Mouse (Mus musculus) liver, embryonic 16.5 days (tissue): ENCODE results near the gene Hspb6. TPM values are rescaled to one million over a fixed set of nuclear protein-coding genes. Genes with fewer than 3 reads are reported as not detected.
A peak's percentile ranks its signal among the peaks of the same experiment; 100 is the strongest.

Source experiments
- ATAC-seq: fragments of 200-750 bp; cut with Nextera tagmentation; 2 replicates; pipeline ENCODE4 v1.8.0; 2017; ENCODE audit warnings: low read depth, mild to moderate bottlenecking, moderate number of reproducible peaks, moderate library complexity
- H3K27ac ChIP-seq: fragments of 300-500 bp; sonication (generic); 2 replicates; pipeline ENCODE4 v1.5.1; 2014; ENCODE audit warnings: mild to moderate bottlenecking, low read length
- H3K27me3 ChIP-seq: fragments of 300-500 bp; sonication (generic); 2 replicates; pipeline ENCODE4 v1.6.1; 2014; ENCODE audit warnings: low read depth, low read length, mixed read lengths; ENCODE audit not compliant: control insufficient read depth, insufficient read depth
- H3K36me3 ChIP-seq: fragments of 300-500 bp; sonication (generic); 2 replicates; pipeline ENCODE4 v1.6.1; 2014; ENCODE audit warnings: mild to moderate bottlenecking; ENCODE audit not compliant: control insufficient read depth, insufficient read depth
- H3K4me1 ChIP-seq: fragments of 300-500 bp; sonication (generic); 2 replicates; pipeline ENCODE4 v1.6.1; 2014; ENCODE audit warnings: low read depth, low read length, mixed read lengths; ENCODE audit not compliant: control insufficient read depth
- H3K4me2 ChIP-seq: fragments of 300-500 bp; sonication (generic); 2 replicates; pipeline ENCODE4 v1.6.1; 2014; ENCODE audit warnings: low read depth, low read length, mixed read lengths
- H3K4me3 ChIP-seq: fragments of 300-500 bp; sonication (generic); 2 replicates; pipeline ENCODE4 v1.5.1; 2014; ENCODE audit warnings: low read depth, mild to moderate bottlenecking, low read length
- H3K9ac ChIP-seq: fragments of 300-500 bp; sonication (generic); 2 replicates; pipeline ENCODE4 v1.6.1; 2014; ENCODE audit warnings: low read depth, low read length
- H3K9me3 ChIP-seq: fragments of 300-500 bp; sonication (generic); replicated peaks from 2 replicates; pipeline ENCODE4 v1.6.1; 2016; ENCODE audit warnings: low read length; ENCODE audit not compliant: control insufficient read depth
- WGBS: fragments of 180-500 bp; shearing (Covaris S2); extraction: QIAGEN DNeasy Blood & Tissue Kit; methylation state at CpG from one replicate; pipeline ENCODE4 v1.1.7; 2014; ENCODE audit not compliant: insufficient replicate concordance; 5-methylcytosine and 5-hydroxymethylcytosine counted together
- microRNA-seq: library from miRNA; unstranded; fragments of <30 nt; microRNA quantifications from one replicate; pipeline ENCODE4, GENCODE M21; 2016
- polyA plus RNA-seq: library from polyadenylated mRNA; unstranded; fragments of >200 nt; fragmentation: Nextera tagmentation; extraction: Ambion mirVana; gene quantifications from 2 replicates; pipeline ENCODE4 v1.2.1, GENCODE M21; 2015

Hspb6 gene
- polyA plus RNA-seq, 1 experiment from 2014 or later = 6.9 TPM

- ATAC-seq = no peak
Measured at GRCm38 (mm10) chr7:30596811-30597210, 44.8 kb downstream of the Hspb6 start.

GRCm38 (mm10) chr7:30598786-30599185, 46.8 kb downstream of the Hspb6 start, which contains the start of gene Zbtb32:
Zbtb32 (minus strand) TSS chr7:30598909.
- H3K9ac ChIP-seq = 0 out of 2 replicates have a peak within 1 kb of the TSS, but pooled peaks have one; percentile 40
- H3K27me3 ChIP-seq = no peaks in the 10 kb centered on the region
- ATAC-seq = no peak
- WGBS = 88% methylated on average over 12 of the region's 12 CpGs
- no peak within 1 kb of the TSS for H3K27ac ChIP-seq
- peak within 1 kb of the TSS; percentile 39; the same call in 1 of the 2 replicates for H3K4me2 ChIP-seq
- H3K9me3 ChIP-seq = no peaks in the 10 kb centered on the region
- H3K36me3 ChIP-seq = no peaks in the 10 kb centered on the region
- H3K4me3 ChIP-seq = no peak within 1 kb of the TSS
- H3K4me1 ChIP-seq = peaks cover 12% of the 10 kb centered on the region

More at GRCm38 (mm10) chr7:30596811-30597210, 44.8 kb downstream of the Hspb6 start:
- peaks cover 12% of the 10 kb centered on the region for H3K4me1 ChIP-seq
- H3K4me2 ChIP-seq = no peak overlapping the region
- no peaks in the 10 kb centered on the region for H3K9me3 ChIP-seq
- H3K9ac ChIP-seq = no peak overlapping the region
- no peaks in the 10 kb centered on the region for H3K27me3 ChIP-seq
- no peak overlapping the region for H3K27ac ChIP-seq
- no peaks in the 10 kb centered on the region for H3K36me3 ChIP-seq
- H3K4me3 ChIP-seq = no peak overlapping the region
- WGBS = 62% methylated on average over 5 of the region's 5 CpGs

GRCm38 (mm10) chr7:30599933-30600353, 48.0 kb downstream of the Hspb6 start:
- no peaks in the 10 kb centered on the region for H3K36me3 ChIP-seq
- WGBS = 2% methylated on average over 16 of the region's 16 CpGs
- no peaks in the 10 kb centered on the region for H3K9me3 ChIP-seq
- H3K4me2 ChIP-seq = peak overlapping the region; percentile 42
- no peak overlapping the region for H3K27ac ChIP-seq
- H3K4me1 ChIP-seq = peaks cover 10% of the 10 kb centered on the region
- H3K9ac ChIP-seq = 0 out of 2 replicates have a peak overlapping the region, but pooled peaks have one; percentile 40
- no peaks in the 10 kb centered on the region for H3K27me3 ChIP-seq
- H3K4me3 ChIP-seq = no peak overlapping the region
- peak; percentile 98 for ATAC-seq

GRCm38 (mm10) chr7:30600651-30601050, 48.7 kb downstream of the Hspb6 start:
- Histone ChIP-seq H3K9me3 (no peaks in the 10 kb centered on the region), H3K27me3 (no peaks in the 10 kb centered on the region), H3K4me2 (peak overlapping the region; percentile 42; the same call in 1 of the 2 replicates), H3K9ac (no peak overlapping the region), H3K27ac (no peak overlapping the region), H3K4me3 (no peak overlapping the region), H3K36me3 (no peaks in the 10 kb centered on the region), H3K4me1 (peaks cover 10% of the 10 kb centered on the region)
- 67% methylated on average over 7 of the region's 7 CpGs for WGBS
- ATAC-seq = no peak

- H3K36me3 ChIP-seq = no peaks in the 10 kb centered on the region
- no peak for ATAC-seq
- H3K9ac ChIP-seq = no peak overlapping the region
- no peak overlapping the region for H3K27ac ChIP-seq
- H3K4me3 ChIP-seq = no peak overlapping the region
- peaks cover 10% of the 10 kb centered on the region for H3K4me1 ChIP-seq
- H3K4me2 ChIP-seq = no peak overlapping the region
- H3K9me3 ChIP-seq = no peaks in the 10 kb centered on the region
- 57% methylated on average over 3 of the region's 3 CpGs for WGBS
- no peaks in the 10 kb centered on the region for H3K27me3 ChIP-seq
Measured at GRCm38 (mm10) chr7:30602583-30602982, 50.6 kb downstream of the Hspb6 start.

- no peak overlapping the region for H3K4me2 ChIP-seq
- no peak overlapping the region for H3K9ac ChIP-seq
- H3K36me3 ChIP-seq = no peaks in the 10 kb centered on the region
- 47% methylated on average over 8 of the region's 8 CpGs for WGBS
- H3K27ac ChIP-seq = no peak overlapping the region
- H3K4me1 ChIP-seq = peaks cover 10% of the 10 kb centered on the region
- H3K4me3 ChIP-seq = no peak overlapping the region
- H3K27me3 ChIP-seq = no peaks in the 10 kb centered on the region
- no peak for ATAC-seq
- H3K9me3 ChIP-seq = no peaks in the 10 kb centered on the region
Measured at GRCm38 (mm10) chr7:30604424-30604823, 52.4 kb downstream of the Hspb6 start.

GRCm38 (mm10) chr7:30604944-30605343, 53.0 kb downstream of the Hspb6 start:
- Histone ChIP-seq H3K4me3 (no peak overlapping the region), H3K9me3 (no peaks in the 10 kb centered on the region), H3K9ac (no peak overlapping the region), H3K27me3 (no peaks in the 10 kb centered on the region), H3K4me2 (no peak overlapping the region), H3K4me1 (peaks cover 6% of the 10 kb centered on the region), H3K36me3 (no peaks in the 10 kb centered on the region), H3K27ac (no peak overlapping the region)
- no peak for ATAC-seq
- WGBS = 70% methylated on average over 8 of the region's 8 CpGs

Small RNAs within 50 kb of the gene (microRNA-seq; reads per million reads assigned to microRNA genes)
- gene Gm38670 (3.2 reads per million, percentile 10 among the genes with 10 or more reads in this experiment), gene Mir3569 (not detected)

Other genes with a start within 250 kb of the Hspb6 start
- 15.8 and 18.0 TPM in 2 replicates for gene Alkbh6, start 243.5 kb upstream of the Hspb6 start, polyA plus RNA-seq
- gene Syne4, start 237.4 kb upstream of the Hspb6 start, polyA plus RNA-seq = 17.0 and 22.4 TPM in 2 replicates
- gene E130208F15Rik, start 230.4 kb upstream of the Hspb6 start, polyA plus RNA-seq = 0.30 and 0.88 TPM in 2 replicates
- 4.3 and 4.6 TPM in 2 replicates for gene Sdhaf1, start 228.3 kb upstream of the Hspb6 start, polyA plus RNA-seq
- 2.0 and 2.1 TPM in 2 replicates for gene Lrfn3, start 189.4 kb upstream of the Hspb6 start, polyA plus RNA-seq
- 150 and 154 TPM in 2 replicates for gene Tyrobp, start 138.4 kb upstream of the Hspb6 start, polyA plus RNA-seq
- gene Hcst, start 132.3 kb upstream of the Hspb6 start, polyA plus RNA-seq = 7.2 and 7.8 TPM in 2 replicates
- 1.4 and 1.7 TPM in 2 replicates for gene Nfkbid, start 130.4 kb upstream of the Hspb6 start, polyA plus RNA-seq
- gene Aplp1, start 106.6 kb upstream of the Hspb6 start, polyA plus RNA-seq = 4.2 and 4.4 TPM in 2 replicates
- 0.12 and 0.23 TPM in 2 replicates for gene Kirrel2, start 94.5 kb upstream of the Hspb6 start, polyA plus RNA-seq
- 0.09 and 0.19 TPM in 2 replicates for gene Nphs1, start 93.9 kb upstream of the Hspb6 start, polyA plus RNA-seq
- gene Prodh2, start 58.6 kb upstream of the Hspb6 start, polyA plus RNA-seq = 79.3 and 85.2 TPM in 2 replicates
- 1.8 and 2.6 TPM in 2 replicates for gene Arhgap33, start 17.1 kb upstream of the Hspb6 start, polyA plus RNA-seq
- 2.7 and 3.0 TPM in 2 replicates for gene Proser3, start 121 bp downstream of the Hspb6 start, polyA plus RNA-seq
- 22.7 and 23.7 TPM in 2 replicates for gene Lin37, start 7.7 kb downstream of the Hspb6 start, polyA plus RNA-seq
- 31.5 and 32.6 TPM in 2 replicates for gene U2af1l4, start 11.1 kb downstream of the Hspb6 start, polyA plus RNA-seq
- gene Gm49396, start 11.2 kb downstream of the Hspb6 start, polyA plus RNA-seq = 3.8 and 4.1 TPM in 2 replicates
- gene Psenen, start 11.4 kb downstream of the Hspb6 start, polyA plus RNA-seq = 65.0 and 70.1 TPM in 2 replicates
- gene Igflr1, start 13.2 kb downstream of the Hspb6 start, polyA plus RNA-seq = 2.1 and 2.2 TPM in 2 replicates
- 2.7 and 3.5 TPM in 2 replicates for gene Kmt2b, start 36.5 kb downstream of the Hspb6 start, polyA plus RNA-seq
- gene Zbtb32, start 46.7 kb downstream of the Hspb6 start, polyA plus RNA-seq = 0.21 and 0.34 TPM in 2 replicates
- 0.08 and 0.09 TPM in 2 replicates for gene Upk1a, start 60.7 kb downstream of the Hspb6 start, polyA plus RNA-seq
- gene Cox6b1, start 74.0 kb downstream of the Hspb6 start, polyA plus RNA-seq = 566 and 597 TPM in 2 replicates
- not detected in 2 replicates for gene Etv2, start 83.7 kb downstream of the Hspb6 start, polyA plus RNA-seq
- gene Rbm42, start 98.1 kb downstream of the Hspb6 start, polyA plus RNA-seq = 41.9 and 43.4 TPM in 2 replicates
- gene Haus5, start 112.8 kb downstream of the Hspb6 start, polyA plus RNA-seq = 28.5 and 31.8 TPM in 2 replicates
- not detected in 2 replicates for gene Pmis2, start 119.4 kb downstream of the Hspb6 start, polyA plus RNA-seq
- 0.57 and 0.90 TPM in 2 replicates for gene 2200002J24Rik, start 146.7 kb downstream of the Hspb6 start, polyA plus RNA-seq
- 4.1 and 4.4 TPM in 2 replicates for gene Atp4a, start 160.0 kb downstream of the Hspb6 start, polyA plus RNA-seq
- gene Tmem147, start 177.4 kb downstream of the Hspb6 start, polyA plus RNA-seq = 94.1 and 96.0 TPM in 2 replicates
- 0.14 TPM in 1 of 2 replicates, not detected in the other for gene Gapdhs, start 191.5 kb downstream of the Hspb6 start, polyA plus RNA-seq
- gene Sbsn, start 199.3 kb downstream of the Hspb6 start, polyA plus RNA-seq = 0.05 and 0.20 TPM in 2 replicates
- gene Dmkn, start 211.6 kb downstream of the Hspb6 start, polyA plus RNA-seq = 0.36 and 0.40 TPM in 2 replicates
- 0.22 TPM in 1 of 2 replicates, not detected in the other for gene Krtdap, start 235.7 kb downstream of the Hspb6 start, polyA plus RNA-seq